Mouse (Mus musculus): ENCODE results near the gene Slc30a7.

DNA sequence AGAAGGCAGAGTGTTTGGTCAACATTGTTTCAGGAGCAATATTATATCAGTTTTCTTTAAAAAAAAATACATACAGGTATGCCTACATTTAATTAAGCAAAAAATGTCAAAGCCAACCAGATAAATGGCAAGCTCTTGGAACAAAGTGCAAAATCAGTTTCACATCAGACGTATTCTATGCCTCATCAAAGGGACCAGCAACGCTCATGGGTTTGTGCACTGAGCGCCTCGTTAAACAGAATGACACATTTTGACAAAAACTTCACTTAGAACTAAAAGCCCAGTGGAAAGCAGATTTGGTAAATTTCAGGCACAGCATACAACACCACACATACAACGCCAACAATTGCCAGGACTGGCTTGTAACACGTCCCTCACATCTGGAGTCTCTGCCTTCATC, 62.8 kb downstream of the Slc30a7 start:
- no peak for TF ChIP-seq POLR2A (IDR thresholded peaks at IDR 0.05; ENCODE audit: low read depth, low read length)
- TF ChIP-seq CTCF (IDR thresholded peaks at IDR 0.05; ENCODE audit: extremely low read depth, insufficient read depth, insufficient read length, insufficient replicate concordance), result no peak
